In genomic region chr6:119583165-119583564, GRCm38 (mm10) we compare ENCODE assay signal across 23 mouse cellular contexts. TPM values are rescaled to one million over a fixed set of nuclear protein-coding genes. Genes with fewer than 3 reads are reported as not detected.
"Had no signal": no experiment of that assay in that cellular context is flagged by ENCODE, and none has a peak within 500 bp of the region (broad histone marks: within the 10 kb centered on the region; RNA-seq: fewer than 3 reads in every experiment).

No protein-coding gene starts in this region.

- ATAC-seq: intestine, embryonic 15.5 days; liver, postnatal 0 days; midbrain, embryonic 15.5 days had no signal

- H3K4me2 ChIP-seq: intestine, embryonic 15.5 days; kidney, embryonic 15.5 days; limb, embryonic 12.5 days; limb, embryonic 15.5 days; liver, embryonic 11.5 days; midbrain, embryonic 12.5 days; midbrain, embryonic 15.5 days; neural tube, embryonic 13.5 days had no signal

- H3K27me3 ChIP-seq: intestine, embryonic 15.5 days; kidney, embryonic 15.5 days; limb, embryonic 12.5 days; limb, embryonic 15.5 days; midbrain, embryonic 15.5 days; neural tube, embryonic 13.5 days had no signal

- H3K4me3 ChIP-seq: intestine, embryonic 15.5 days; kidney, embryonic 15.5 days; limb, embryonic 12.5 days; limb, embryonic 15.5 days; midbrain, embryonic 12.5 days; midbrain, embryonic 15.5 days; neural tube, embryonic 13.5 days had no signal

- H3K27ac ChIP-seq: intestine, embryonic 15.5 days; kidney, embryonic 15.5 days; limb, embryonic 12.5 days; limb, embryonic 15.5 days; liver, embryonic 14.5 days; macrophage; midbrain, embryonic 12.5 days; midbrain, embryonic 15.5 days; neural tube, embryonic 13.5 days had no signal

- H3K9me3 ChIP-seq: intestine, embryonic 15.5 days; kidney, embryonic 15.5 days; limb, embryonic 12.5 days; limb, embryonic 15.5 days; midbrain, embryonic 12.5 days; midbrain, embryonic 15.5 days; neural tube, embryonic 13.5 days had no signal

- DNase-seq: kidney, adult 11 months; kidney, adult 8-10 months; kidney, postnatal 10 days; kidney, postnatal 4 days; left cerebral cortex, postnatal 4 days; liver, postnatal 0 days; lung, postnatal 14 days; retina, postnatal 1 day; right cerebral cortex, postnatal 25 days; thymus, adult 2 months; thymus, postnatal 14 days; thymus, postnatal 4 days had no signal

- H3K9ac ChIP-seq: intestine, embryonic 15.5 days; kidney, embryonic 15.5 days; limb, embryonic 12.5 days; limb, embryonic 15.5 days; liver, embryonic 14.5 days; liver, postnatal 0 days; midbrain, embryonic 12.5 days; midbrain, embryonic 15.5 days; neural tube, embryonic 13.5 days had no signal

- H3K36me3 ChIP-seq: intestine, embryonic 15.5 days; kidney, embryonic 15.5 days; limb, embryonic 12.5 days; limb, embryonic 15.5 days; midbrain, embryonic 12.5 days; midbrain, embryonic 15.5 days; neural tube, embryonic 13.5 days had no signal

RNA-seq across cellular contexts. Expression of gene Wnt5b, which starts 39.0 kb away (rescaled TPM):
- total RNA-seq: megakaryocyte, adult 5-6 weeks had no signal
- polyA plus RNA-seq: macrophage had no signal
